Mouse (Mus musculus): ENCODE results near the gene Eri2. TPM values are rescaled to one million over a fixed set of nuclear protein-coding genes. Genes with fewer than 3 reads are reported as not detected.

Gene Eri2
- 8.1 TPM for polyA plus RNA-seq (2014; fragmentation: Illumina TruSeq; extraction: RNeasy Lipid Tissue Mini Kit (QIAGEN cat#74804); ENCODE audit: low read depth, low replicate concordance)

GRCm38 (mm10) chr7:119793586-119794250 lies at the start of gene Eri2, which contains the start of gene Rexo5:
Gene Eri2 (minus strand): TSS chr7:119794058.
Gene Rexo5 (plus strand): TSS chr7:119794006.

GRCm38 (mm10) chr7:119760527-119760951 lies 33.3 kb downstream of the Eri2 start, which contains the start of gene Acsm3:
Gene Acsm3 (plus strand): TSS chr7:119760923.

GRCm38 (mm10) chr7:119720253-119720946 lies 73.5 kb downstream of the Eri2 start, which contains the start of gene Thumpd1:
Gene Thumpd1 (minus strand): TSS chr7:119720798.

Other genes with a start within 250 kb of the Eri2 start
- gene Acsm2, start 239.7 kb downstream of the Eri2 start, polyA plus RNA-seq (2014; fragmentation: Illumina TruSeq; extraction: RNeasy Lipid Tissue Mini Kit (QIAGEN cat#74804); ENCODE audit: low read depth, low replicate concordance): 1.5 TPM
- 208 TPM for gene Acsm1, start 187.0 kb downstream of the Eri2 start, polyA plus RNA-seq (2014; fragmentation: Illumina TruSeq; extraction: RNeasy Lipid Tissue Mini Kit (QIAGEN cat#74804); ENCODE audit: low read depth, low replicate concordance)
- not detected for gene Acsm4, start 104.0 kb downstream of the Eri2 start, polyA plus RNA-seq (2014; fragmentation: Illumina TruSeq; extraction: RNeasy Lipid Tissue Mini Kit (QIAGEN cat#74804); ENCODE audit: low read depth, low replicate concordance)
- gene Thumpd1, start 73.3 kb downstream of the Eri2 start, polyA plus RNA-seq (2014; fragmentation: Illumina TruSeq; extraction: RNeasy Lipid Tissue Mini Kit (QIAGEN cat#74804); ENCODE audit: low read depth, low replicate concordance): 20.1 TPM
- 179 TPM for gene Acsm3, start 33.1 kb downstream of the Eri2 start, polyA plus RNA-seq (2014; fragmentation: Illumina TruSeq; extraction: RNeasy Lipid Tissue Mini Kit (QIAGEN cat#74804); ENCODE audit: low read depth, low replicate concordance)
- gene Rexo5, start 52 bp downstream of the Eri2 start, polyA plus RNA-seq (2014; fragmentation: Illumina TruSeq; extraction: RNeasy Lipid Tissue Mini Kit (QIAGEN cat#74804); ENCODE audit: low read depth, low replicate concordance): 7.8 TPM
- gene Lyrm1, start 101.8 kb upstream of the Eri2 start, polyA plus RNA-seq (2014; fragmentation: Illumina TruSeq; extraction: RNeasy Lipid Tissue Mini Kit (QIAGEN cat#74804); ENCODE audit: low read depth, low replicate concordance): 7.5 TPM
- 8.1 TPM for gene Dcun1d3, start 102.2 kb upstream of the Eri2 start, polyA plus RNA-seq (2014; fragmentation: Illumina TruSeq; extraction: RNeasy Lipid Tissue Mini Kit (QIAGEN cat#74804); ENCODE audit: low read depth, low replicate concordance)

Measured in liver, adult 10 weeks (tissue).